Mouse (Mus musculus) neural tube, embryonic 15.5 days (tissue): Measurements from ENCODE around the gene Sgo2a. TPM values are rescaled to one million over a fixed set of nuclear protein-coding genes. Genes with fewer than 3 reads are reported as not detected.

Experiments used
- ATAC-seq: fragments of 200-750 bp; cut with Nextera tagmentation; 2 replicates; pipeline ENCODE4 v1.8.0; 2017; ENCODE audit warnings: mild to moderate bottlenecking, moderate TSS enrichment, moderate library complexity; ENCODE audit not compliant: low FRiP score
- H3K27ac ChIP-seq: fragments of 300-500 bp; sonication (generic); replicated peaks from 2 replicates; pipeline ENCODE4 v1.5.1; 2015; ENCODE audit warnings: mild to moderate bottlenecking, inconsistent platforms
- H3K27me3 ChIP-seq: fragments of 300-500 bp; sonication (generic); replicated peaks from 2 replicates; pipeline ENCODE4 v1.6.1; 2015; ENCODE audit warnings: inconsistent platforms
- H3K36me3 ChIP-seq: fragments of 300-500 bp; sonication (generic); 2 replicates; pipeline ENCODE4 v1.6.1; 2015; ENCODE audit warnings: inconsistent platforms
- H3K4me1 ChIP-seq: fragments of 300-500 bp; sonication (generic); 2 replicates; pipeline ENCODE4 v1.6.1; 2015; ENCODE audit warnings: inconsistent platforms
- H3K4me2 ChIP-seq: fragments of 300-500 bp; sonication (generic); 2 replicates; pipeline ENCODE4 v1.6.1; 2015; ENCODE audit warnings: inconsistent platforms, mild to moderate bottlenecking, moderate library complexity
- H3K4me3 ChIP-seq: fragments of 300-500 bp; sonication (generic); replicated peaks from 2 replicates; pipeline ENCODE4 v1.5.1; 2015; ENCODE audit warnings: mild to moderate bottlenecking, inconsistent platforms
- H3K9ac ChIP-seq: fragments of 300-500 bp; sonication (generic); replicated peaks from 2 replicates; pipeline ENCODE4 v1.6.1; 2015; ENCODE audit warnings: mild to moderate bottlenecking, inconsistent platforms
- H3K9me3 ChIP-seq: fragments of 300-500 bp; sonication (generic); replicated peaks from 2 replicates; pipeline ENCODE4 v1.6.1; 2016; ENCODE audit warnings: inconsistent platforms
- WGBS: fragments of 180-500 bp; shearing (Covaris S2); methylation state at CpG from one replicate; pipeline ENCODE4 v1.1.7; 2015; ENCODE audit warnings: mixed read lengths; 5-methylcytosine and 5-hydroxymethylcytosine counted together
- polyA plus RNA-seq: library from polyadenylated mRNA; unstranded; fragments of >200 nt; fragmentation: Nextera tagmentation; extraction: Ambion mirVana; gene quantifications from 2 replicates; pipeline ENCODE4 v1.2.1, GENCODE M21; 2015

Gene Sgo2a
- polyA plus RNA-seq, 1 experiment from 2014 or later = 2.3 TPM

DNA sequence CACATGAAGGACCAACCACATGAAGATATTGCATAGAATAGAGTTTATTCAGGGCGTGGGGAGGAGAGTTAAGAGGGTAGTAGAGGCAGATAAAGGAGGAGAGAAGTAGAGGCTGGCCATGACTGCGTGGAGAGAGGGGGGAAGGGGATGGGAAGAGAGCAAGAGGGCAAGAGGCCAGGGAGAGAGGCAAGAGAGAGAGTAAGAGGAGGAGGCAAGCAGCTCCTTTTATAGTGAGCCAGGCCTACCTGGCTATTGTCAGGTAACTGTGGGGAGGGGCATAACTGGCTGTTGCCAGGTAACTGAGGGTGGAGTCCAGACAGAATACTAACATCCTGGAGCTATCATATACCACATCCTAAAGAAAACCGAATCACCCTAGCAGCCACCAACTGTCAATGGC lies 49.3 kb downstream of the Sgo2a start:
- no peak for ATAC-seq
- Histone ChIP-seq H3K4me1 (no peaks in the 10 kb centered on the region), H3K36me3 (no peaks in the 10 kb centered on the region), H3K9ac (no peak overlapping the region), H3K4me2 (no peak overlapping the region), H3K27ac (no peak overlapping the region), H3K9me3 (no peaks in the 10 kb centered on the region), H3K27me3 (no peaks in the 10 kb centered on the region), H3K4me3 (no peak overlapping the region)
- WGBS = 71% methylated on average over 3 of the region's 3 CpGs

DNA sequence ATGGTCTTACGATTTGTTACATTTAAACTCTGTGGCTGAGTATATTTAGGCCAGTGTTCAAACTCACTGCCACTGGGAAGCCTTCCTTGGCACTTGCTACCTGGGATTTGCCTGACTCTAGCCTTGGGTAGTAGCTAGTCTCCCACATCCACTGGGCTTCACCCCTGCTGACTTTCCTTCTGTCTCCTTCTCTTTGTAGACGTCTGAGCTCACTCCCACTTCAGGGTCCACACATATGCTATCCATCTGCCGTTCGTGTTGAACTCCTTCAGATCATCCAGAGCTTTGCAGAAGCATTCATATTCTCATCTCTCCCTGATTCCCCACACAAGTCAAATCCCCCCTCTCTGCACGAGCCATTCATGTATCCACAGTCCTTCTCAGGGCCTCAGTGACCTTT lies 49.8 kb downstream of the Sgo2a start:
- Histone ChIP-seq H3K9me3 (no peaks in the 10 kb centered on the region), H3K27me3 (no peaks in the 10 kb centered on the region), H3K36me3 (no peaks in the 10 kb centered on the region), H3K4me1 (no peaks in the 10 kb centered on the region), H3K9ac (no peak overlapping the region), H3K4me2 (no peak overlapping the region), H3K27ac (no peak overlapping the region), H3K4me3 (no peak overlapping the region)
- no peak for ATAC-seq
- WGBS = 72% methylated on average over 5 of the region's 5 CpGs

DNA sequence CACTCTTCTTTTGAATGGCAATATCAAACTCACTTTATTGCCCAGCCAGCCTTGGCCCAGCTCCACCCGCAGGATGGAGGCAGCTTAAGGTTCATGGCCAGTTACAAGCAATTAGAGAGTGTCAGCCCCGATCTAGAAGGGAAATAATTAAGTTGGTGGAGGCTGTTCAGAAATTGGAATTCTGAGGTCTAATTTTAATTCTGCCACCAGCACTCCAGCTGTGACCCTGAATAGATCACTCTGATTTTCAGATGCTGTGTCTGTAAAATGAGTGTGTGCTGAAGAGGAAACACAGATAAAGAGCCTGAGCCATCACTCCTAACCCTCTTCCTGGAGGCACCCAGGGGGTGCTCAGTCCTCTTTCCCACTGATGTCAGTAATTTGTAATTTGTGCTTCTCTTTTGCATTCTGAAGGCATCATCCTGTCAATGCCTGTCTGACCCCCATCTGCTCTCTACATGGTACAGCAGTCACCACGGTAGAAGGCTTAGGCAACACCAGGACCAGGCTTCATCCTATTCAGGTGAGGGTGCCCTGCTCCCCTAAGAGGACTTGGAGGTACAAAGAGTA lies 51.0 kb downstream of the Sgo2a start:
- no peak for ATAC-seq
- 23% methylated on average over 3 of the region's 3 CpGs for WGBS
- Histone ChIP-seq H3K9ac (no peak overlapping the region), H3K4me1 (no peaks in the 10 kb centered on the region), H3K9me3 (no peaks in the 10 kb centered on the region), H3K27ac (no peak overlapping the region), H3K4me2 (no peak overlapping the region), H3K36me3 (no peaks in the 10 kb centered on the region), H3K4me3 (no peak overlapping the region), H3K27me3 (no peaks in the 10 kb centered on the region)

DNA sequence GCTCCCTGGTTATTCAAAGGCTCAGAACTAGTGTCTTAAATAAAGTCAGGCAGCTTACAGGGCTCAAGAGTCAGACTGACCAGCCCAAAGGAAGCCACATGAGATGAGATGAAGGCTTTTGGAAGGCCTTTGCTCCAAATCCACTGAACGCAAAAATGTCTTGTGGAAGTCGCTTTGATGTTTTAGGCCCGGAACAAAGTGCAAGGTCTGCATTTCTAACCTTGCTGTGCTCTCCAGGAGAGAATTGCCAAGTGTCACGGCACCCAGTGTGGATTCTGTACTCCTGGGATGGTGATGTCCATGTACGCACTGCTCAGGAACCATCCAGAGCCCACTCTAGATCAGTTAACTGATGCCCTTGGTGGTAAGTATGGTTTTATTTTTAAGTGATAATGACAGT lies 53.4 kb downstream of the Sgo2a start:
- no peaks in the 10 kb centered on the region for H3K36me3 ChIP-seq
- H3K27ac ChIP-seq = no peak overlapping the region
- no peak overlapping the region for H3K9ac ChIP-seq
- WGBS = 94% methylated on average over 5 of the region's 5 CpGs
- no peak for ATAC-seq
- H3K4me2 ChIP-seq = no peak overlapping the region
- H3K9me3 ChIP-seq = no peaks in the 10 kb centered on the region
- H3K27me3 ChIP-seq = no peaks in the 10 kb centered on the region
- H3K4me1 ChIP-seq = 0 out of 2 replicates have a peak, but pooled peaks cover 2% of the 10 kb centered on the region
- no peak overlapping the region for H3K4me3 ChIP-seq

DNA sequence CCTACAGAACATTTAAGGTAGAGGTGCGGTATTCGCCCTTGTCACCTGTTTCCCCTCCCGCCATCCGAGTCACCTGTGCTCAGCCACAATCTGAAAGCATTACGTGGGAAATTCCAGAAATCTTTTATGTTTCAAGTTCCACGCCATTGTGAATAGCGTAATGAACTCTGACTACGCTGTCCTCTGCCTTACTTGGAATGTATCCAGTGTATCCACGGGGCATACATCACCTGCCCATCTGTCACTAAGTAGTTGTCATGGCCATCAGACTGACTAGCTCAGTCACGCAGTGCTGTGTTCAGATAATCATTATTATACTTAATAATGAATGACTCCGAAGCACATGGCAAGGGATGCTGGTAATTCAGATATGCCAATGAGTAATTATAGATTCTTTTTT lies 59.8 kb downstream of the Sgo2a start:
- no peak for ATAC-seq
- H3K27me3 ChIP-seq = no peaks in the 10 kb centered on the region
- H3K4me2 ChIP-seq = no peak overlapping the region
- H3K9ac ChIP-seq = no peak overlapping the region
- H3K4me3 ChIP-seq = no peak overlapping the region
- no peaks in the 10 kb centered on the region for H3K9me3 ChIP-seq
- no peak overlapping the region for H3K27ac ChIP-seq
- H3K36me3 ChIP-seq = no peaks in the 10 kb centered on the region
- WGBS = 71% methylated on average over 11 of the region's 11 CpGs
- 0 out of 2 replicates have a peak, but pooled peaks cover 2% of the 10 kb centered on the region for H3K4me1 ChIP-seq

DNA sequence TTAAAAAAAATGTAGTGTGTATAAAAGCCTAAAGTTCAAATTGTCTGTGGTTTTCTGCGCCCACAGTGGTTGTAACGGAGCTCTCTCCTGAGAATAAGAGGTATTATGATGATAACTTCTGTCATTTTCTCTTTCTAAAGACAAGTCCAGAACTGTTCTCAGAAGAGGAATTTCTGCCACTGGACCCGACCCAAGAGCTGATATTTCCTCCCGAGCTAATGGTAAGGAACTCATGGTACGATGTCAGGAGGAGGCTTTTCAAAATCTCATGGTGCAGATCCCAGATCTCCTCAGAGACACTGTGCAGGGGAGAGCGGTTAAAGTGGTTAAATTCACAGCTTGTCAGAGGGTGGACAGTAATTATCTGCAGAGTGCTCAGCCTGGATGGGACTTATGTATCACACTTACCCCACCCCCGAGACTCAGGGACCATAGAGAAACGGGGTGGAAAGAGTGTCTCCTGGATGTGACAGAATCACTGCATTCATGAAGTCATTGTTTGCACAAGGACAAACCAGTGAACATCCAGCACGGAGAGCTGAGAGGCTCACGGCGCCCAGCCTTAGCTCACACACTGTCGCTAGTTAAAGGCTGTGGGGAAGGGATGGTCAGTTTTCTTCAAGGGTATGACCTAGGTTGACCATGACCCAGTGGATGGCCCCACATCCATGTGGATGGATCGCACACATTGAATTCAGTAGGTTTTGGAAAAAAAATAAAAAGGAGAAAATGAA lies 60.5 kb downstream of the Sgo2a start:
- no peak for ATAC-seq
- 83% methylated on average over 13 of the region's 13 CpGs for WGBS
- no peak overlapping the region for H3K9ac ChIP-seq

DNA sequence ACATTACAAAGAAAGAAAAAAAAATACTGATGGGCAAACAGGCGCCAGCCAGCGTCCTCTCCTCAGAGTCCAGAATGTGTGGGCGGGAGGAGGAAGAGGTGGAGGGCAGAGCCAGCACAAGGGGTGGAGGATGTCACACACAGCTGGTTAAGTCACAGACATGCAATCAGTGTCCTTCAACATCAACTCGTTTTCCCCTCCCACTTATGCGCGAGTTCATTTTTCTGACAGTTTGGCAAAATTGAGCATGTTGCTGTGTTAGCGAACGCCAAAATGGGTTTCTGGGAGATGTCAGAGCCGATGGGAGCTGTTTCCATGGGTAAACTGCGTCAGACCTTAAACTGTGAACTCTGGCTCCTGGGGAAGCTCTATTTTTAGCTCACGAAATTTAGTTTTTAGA lies 61.2 kb downstream of the Sgo2a start:
- no peak for ATAC-seq
- Histone ChIP-seq H3K9ac (no peak overlapping the region), H3K27me3 (no peaks in the 10 kb centered on the region), H3K9me3 (no peaks in the 10 kb centered on the region), H3K4me2 (no peak overlapping the region), H3K4me3 (no peak overlapping the region), H3K36me3 (no peaks in the 10 kb centered on the region), H3K4me1 (0 out of 2 replicates have a peak, but pooled peaks cover 2% of the 10 kb centered on the region), H3K27ac (no peak overlapping the region)
- WGBS = 87% methylated on average over 11 of the region's 11 CpGs

More for the DNA sequence above, 60.5 kb downstream of the Sgo2a start:
- Histone ChIP-seq H3K4me2 (no peak overlapping the region), H3K27ac (no peak overlapping the region), H3K36me3 (no peaks in the 10 kb centered on the region), H3K27me3 (no peaks in the 10 kb centered on the region), H3K4me1 (0 out of 2 replicates have a peak, but pooled peaks cover 2% of the 10 kb centered on the region), H3K4me3 (no peak overlapping the region), H3K9me3 (no peaks in the 10 kb centered on the region)

DNA sequence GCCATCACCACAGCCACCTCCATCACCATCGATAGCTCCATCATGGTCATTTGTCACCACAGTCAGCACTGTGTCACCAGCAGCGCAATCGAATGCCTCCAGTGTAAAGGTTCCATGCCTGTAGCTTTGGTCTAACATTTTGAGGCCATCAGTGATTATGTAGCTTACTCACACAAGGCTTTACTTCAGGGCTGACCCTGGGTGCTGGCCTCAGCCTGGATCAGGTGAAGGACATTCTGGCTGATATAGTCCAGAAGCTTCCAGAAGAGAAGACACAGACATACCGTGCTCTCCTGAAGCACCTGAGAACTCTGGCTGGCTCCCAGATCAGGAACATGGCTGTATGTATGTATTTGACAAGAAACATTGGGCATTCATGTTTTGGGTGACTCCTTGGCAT lies 63.1 kb downstream of the Sgo2a start:
- Histone ChIP-seq H3K9ac (no peak overlapping the region), H3K4me3 (no peak overlapping the region), H3K27me3 (no peaks in the 10 kb centered on the region), H3K27ac (no peak overlapping the region), H3K9me3 (no peaks in the 10 kb centered on the region), H3K4me2 (no peak overlapping the region), H3K4me1 (0 out of 2 replicates have a peak, but pooled peaks cover 1% of the 10 kb centered on the region), H3K36me3 (no peaks in the 10 kb centered on the region)
- 93% methylated on average over 4 of the region's 4 CpGs for WGBS
- ATAC-seq = no peak

DNA sequence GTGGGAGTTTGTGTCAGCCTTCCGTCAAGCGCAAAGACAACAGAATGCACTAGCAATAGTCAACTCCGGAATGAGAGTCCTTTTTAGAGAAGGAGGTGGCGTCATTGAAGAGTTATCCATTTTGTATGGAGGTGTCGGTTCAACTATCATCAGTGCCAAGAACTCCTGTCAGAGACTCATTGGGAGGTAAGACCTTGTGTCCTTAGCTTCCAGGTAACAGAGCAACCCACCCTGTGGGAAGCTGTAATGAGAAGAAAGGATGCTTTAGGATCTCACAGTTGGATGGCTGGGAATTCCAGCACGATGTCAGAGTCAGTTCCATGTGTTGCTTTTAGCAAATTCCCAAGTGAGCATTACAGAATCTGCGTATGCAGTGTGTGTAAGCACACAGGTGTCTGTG lies 66.4 kb downstream of the Sgo2a start:
- no peak overlapping the region for H3K27ac ChIP-seq
- WGBS = 91% methylated on average over 7 of the region's 7 CpGs
- H3K4me3 ChIP-seq = no peak overlapping the region
- H3K9me3 ChIP-seq = no peaks in the 10 kb centered on the region
- H3K27me3 ChIP-seq = no peaks in the 10 kb centered on the region
- no peak overlapping the region for H3K4me2 ChIP-seq
- ATAC-seq = no peak
- no peaks in the 10 kb centered on the region for H3K36me3 ChIP-seq
- H3K4me1 ChIP-seq = no peaks in the 10 kb centered on the region
- no peak overlapping the region for H3K9ac ChIP-seq

DNA sequence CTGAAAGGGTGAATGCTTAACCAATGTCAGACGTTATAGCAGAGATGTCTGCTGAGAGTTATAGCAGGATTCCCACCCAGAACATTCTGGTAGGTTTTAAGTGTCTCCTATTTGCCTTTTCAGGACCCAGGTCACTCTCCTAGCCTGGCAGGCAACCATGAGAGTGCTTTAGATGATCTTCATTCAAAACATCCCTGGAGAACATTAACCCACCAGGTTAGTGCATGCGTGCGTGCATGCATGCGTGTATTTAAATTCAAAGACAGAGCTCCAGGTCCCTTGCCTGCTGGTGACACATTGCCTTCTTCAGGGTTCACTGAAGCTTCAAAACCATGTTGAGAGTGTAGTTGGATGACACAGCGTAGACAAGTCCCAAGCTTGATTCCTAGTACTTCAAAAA lies 69.4 kb downstream of the Sgo2a start:
- Histone ChIP-seq H3K9ac (no peak overlapping the region), H3K4me3 (no peak overlapping the region), H3K4me1 (no peaks in the 10 kb centered on the region), H3K27ac (no peak overlapping the region), H3K4me2 (no peak overlapping the region), H3K27me3 (no peaks in the 10 kb centered on the region), H3K9me3 (no peaks in the 10 kb centered on the region), H3K36me3 (no peaks in the 10 kb centered on the region)
- no peak for ATAC-seq
- WGBS = 88% methylated on average over 5 of the region's 5 CpGs

DNA sequence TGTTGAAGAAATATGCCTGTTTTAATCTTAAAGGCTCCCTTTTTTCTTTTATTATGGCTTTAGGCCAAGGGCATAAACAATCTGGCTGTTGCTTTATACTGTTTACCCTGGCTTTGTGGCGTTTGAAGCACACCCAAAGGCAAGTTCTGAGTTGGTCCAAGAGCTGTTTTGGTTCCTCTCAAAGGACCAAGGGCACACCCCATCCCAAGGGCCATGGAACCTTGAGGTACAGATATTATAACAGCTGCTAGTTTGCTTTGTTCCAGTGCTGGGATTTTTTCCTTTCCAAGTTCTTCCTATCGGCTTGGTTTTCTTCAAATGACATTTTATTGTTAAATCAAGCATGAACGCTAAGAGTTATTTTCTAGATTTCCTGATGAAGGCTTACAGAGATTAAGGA lies 69.8 kb downstream of the Sgo2a start:
- ATAC-seq = no peak
- Histone ChIP-seq H3K36me3 (no peaks in the 10 kb centered on the region), H3K9ac (no peak overlapping the region), H3K4me3 (no peak overlapping the region), H3K27me3 (no peaks in the 10 kb centered on the region), H3K27ac (no peak overlapping the region), H3K9me3 (no peaks in the 10 kb centered on the region), H3K4me2 (no peak overlapping the region), H3K4me1 (no peaks in the 10 kb centered on the region)
- WGBS = 65% methylated on average over 3 of the region's 3 CpGs

DNA sequence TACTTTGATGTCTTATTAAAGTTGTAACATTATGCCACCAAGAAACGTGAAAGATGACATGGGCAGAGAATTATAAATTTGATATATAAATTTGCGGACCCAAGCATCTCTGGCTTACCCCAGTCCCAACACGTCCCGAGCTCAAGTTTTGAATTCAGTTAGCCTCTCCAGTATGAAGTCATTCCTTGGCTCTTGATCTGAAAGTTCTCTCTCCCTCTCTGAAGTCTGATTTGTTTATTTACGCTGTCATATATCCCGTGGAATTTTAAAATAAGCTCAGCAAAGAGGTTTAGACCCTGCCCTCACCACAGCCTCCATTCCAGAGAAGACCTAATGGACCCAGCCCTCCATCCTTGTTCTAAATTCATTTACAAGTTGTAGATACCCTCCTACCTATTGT lies 73.4 kb downstream of the Sgo2a start:
- no peaks in the 10 kb centered on the region for H3K9me3 ChIP-seq
- 91% methylated on average over 6 of the region's 6 CpGs for WGBS
- no peak overlapping the region for H3K4me3 ChIP-seq
- no peak overlapping the region for H3K4me2 ChIP-seq
- no peaks in the 10 kb centered on the region for H3K4me1 ChIP-seq
- ATAC-seq = no peak
- no peak overlapping the region for H3K9ac ChIP-seq
- H3K27ac ChIP-seq = no peak overlapping the region
- H3K36me3 ChIP-seq = no peaks in the 10 kb centered on the region
- no peaks in the 10 kb centered on the region for H3K27me3 ChIP-seq
